Mouse (Mus musculus) gastrocnemius, postnatal 14 days (tissue): ENCODE results near the gene Nup107. TPM values are rescaled to one million over a fixed set of nuclear protein-coding genes. Genes with fewer than 3 reads are reported as not detected.
A peak's percentile ranks its signal among the peaks of the same experiment; 100 is the strongest.

Experiments
- DNase-seq: peaks from one replicate; pipeline ENCODE4 v3.0.0; 2021; ENCODE audit warnings: mixed read lengths
- intact Hi-C: fragments of 180-260 bp; cut with DNase I; formaldehyde crosslinking; loops from one replicate; pipeline ENCODE4 v1.15.1; 2025; ENCODE audit warnings: low total_unique reads
- long read RNA-seq, 2 experiments: library from polyadenylated mRNA; stranded (forward); transcript quantifications; one replicate each; pipeline ENCODE4 v2.0.0; 2021
- total RNA-seq, 2 experiments: library from RNA; stranded (reverse); gene quantifications; 2 replicates each; pipeline ENCODE4 v1.2.3; 2021

Nup107 gene
- 1 to 10 TPM; 7.0 to 7.6 TPM for total RNA-seq
- long read RNA-seq, experiment 1, transcript Nup107-201 (28 exons, 3,114 nt), result major isoform, 9 of 10 reads
- long read RNA-seq, experiment 1, partial matches to known transcripts, result 1 of 10 reads
- long read RNA-seq, experiment 1, other reads (novel, unspliced or antisense), result 0 of 10 reads
- long read RNA-seq, experiment 2, transcript Nup107-201 (28 exons, 3,114 nt), result major isoform, 10 of 10 reads
- long read RNA-seq, experiment 2, partial matches to known transcripts, result 0 of 10 reads
- long read RNA-seq, experiment 2, other reads (novel, unspliced or antisense), result 0 of 10 reads

- peak; percentile 100 for DNase-seq
- intact Hi-C loops, result no loop called here
Observed at GRCm38 (mm10) chr10:117792141-117793091, at the start of gene Nup107. Gene Nup107, minus strand, starts transcription at chr10:117792705.

- DNase-seq, result no peak
- intact Hi-C loops, result no loop called here
Observed at GRCm38 (mm10) chr10:117841765-117842164, 49.3 kb upstream of the Nup107 start.

GRCm38 (mm10) chr10:117840431-117840995 is 48.0 kb upstream of the Nup107 start:
- intact Hi-C loops, result no loop called here
- DNase-seq, result no peak

- intact Hi-C loops, result no loop called here
- no peak for DNase-seq
Observed at GRCm38 (mm10) chr10:117839737-117840136, 47.2 kb upstream of the Nup107 start.

GRCm38 (mm10) chr10:117838924-117839323 is 46.4 kb upstream of the Nup107 start:
- intact Hi-C loops, result no loop called here
- DNase-seq, result no peak

- intact Hi-C loops, result no loop called here
- no peak for DNase-seq
Observed at GRCm38 (mm10) chr10:117836354-117836753, 43.8 kb upstream of the Nup107 start.

- intact Hi-C loops, result no loop called here
- DNase-seq, result no peak
Observed at GRCm38 (mm10) chr10:117835453-117835852, 42.9 kb upstream of the Nup107 start.

GRCm38 (mm10) chr10:117830797-117831196 is 38.3 kb upstream of the Nup107 start:
- intact Hi-C loops, result no loop called here
- no peak for DNase-seq

GRCm38 (mm10) chr10:117829472-117830155 is 37.1 kb upstream of the Nup107 start:
- intact Hi-C loops, result no loop called here
- DNase-seq, result no peak

- intact Hi-C loops, result no loop called here
- DNase-seq, result no peak
Observed at GRCm38 (mm10) chr10:117829022-117829421, 36.5 kb upstream of the Nup107 start.

- no peak for DNase-seq
- intact Hi-C loops, result no loop called here
Observed at GRCm38 (mm10) chr10:117828536-117828935, 36.0 kb upstream of the Nup107 start.

- no peak for DNase-seq
Observed at GRCm38 (mm10) chr10:117824647-117825046, 32.1 kb upstream of the Nup107 start.

GRCm38 (mm10) chr10:117824139-117824538 is 31.6 kb upstream of the Nup107 start:
- intact Hi-C loops, result no loop called here
- no peak for DNase-seq

More at GRCm38 (mm10) chr10:117824647-117825046, 32.1 kb upstream of the Nup107 start:
- intact Hi-C loops, result no loop called here

GRCm38 (mm10) chr10:117823321-117823720 is 30.8 kb upstream of the Nup107 start:
- no peak for DNase-seq
- intact Hi-C loops, result no loop called here

GRCm38 (mm10) chr10:117818600-117818999 is 26.1 kb upstream of the Nup107 start:
- intact Hi-C loops, result no loop called here
- no peak for DNase-seq

- DNase-seq, result no peak
- intact Hi-C loops, result no loop called here
Observed at GRCm38 (mm10) chr10:117816721-117817120, 24.2 kb upstream of the Nup107 start.

- intact Hi-C loops, result no loop called here
- DNase-seq, result no peak
Observed at GRCm38 (mm10) chr10:117812501-117812900, 20.0 kb upstream of the Nup107 start.

GRCm38 (mm10) chr10:117811555-117811954 is 19.1 kb upstream of the Nup107 start:
- no peak for DNase-seq

GRCm38 (mm10) chr10:117810506-117810905 is 18.0 kb upstream of the Nup107 start:
- DNase-seq, result no peak
- intact Hi-C loops, result no loop called here

More at GRCm38 (mm10) chr10:117811555-117811954, 19.1 kb upstream of the Nup107 start:
- intact Hi-C loops, result no loop called here

GRCm38 (mm10) chr10:117808068-117808467 is 15.6 kb upstream of the Nup107 start:
- intact Hi-C loops, result no loop called here
- DNase-seq, result no peak
